Mouse (Mus musculus): ENCODE data around the gene Ppp1ca. TPM values are rescaled to one million over a fixed set of nuclear protein-coding genes. Genes with fewer than 3 reads are reported as not detected.

Gene Ppp1ca
- polyA plus RNA-seq, 1 experiment: 204 TPM

DNA sequence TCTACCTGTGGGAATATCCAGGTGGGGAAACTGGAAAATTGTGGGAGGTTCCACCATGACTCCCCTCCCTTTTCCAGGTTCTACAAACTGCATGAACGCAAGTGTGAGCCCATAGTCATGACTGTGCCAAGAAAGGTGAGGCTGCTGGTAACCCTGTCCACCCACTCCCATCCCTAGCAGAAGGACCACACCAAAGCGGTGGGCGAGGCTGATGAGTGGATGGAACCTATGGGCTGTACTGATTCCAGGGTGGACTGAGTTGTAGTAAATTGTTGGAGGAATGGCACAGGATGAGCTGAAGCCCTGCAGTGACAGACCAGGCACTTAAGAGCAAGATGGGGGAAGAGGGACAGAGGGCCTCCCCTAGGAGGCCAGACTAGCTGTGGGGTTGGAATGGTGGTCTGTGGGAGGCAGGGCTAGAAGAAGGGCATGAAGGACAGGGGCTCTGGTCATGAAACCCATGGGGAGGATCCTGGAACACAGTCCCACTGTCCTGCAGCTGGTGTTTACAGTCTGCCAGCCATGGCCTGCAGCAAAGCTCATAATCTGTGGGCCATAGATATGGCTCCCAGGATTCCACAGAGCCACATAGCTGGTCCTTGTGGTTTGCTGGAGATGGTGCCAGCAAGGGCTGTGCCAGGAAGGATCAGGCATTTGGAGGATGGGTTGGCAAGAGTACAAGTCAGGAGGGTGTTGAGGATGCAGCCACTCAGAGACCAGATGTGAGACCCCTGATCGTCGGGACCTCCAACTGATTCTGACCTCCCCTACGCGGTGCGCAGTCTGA, 39.2 kb upstream of the Ppp1ca start:
- Histone ChIP-seq H3K4me3 (replicated peaks; ENCODE audit: control insufficient read depth, low read depth, low read length) (no peak overlapping the region), H3K27ac (ENCODE audit: control insufficient read depth, insufficient read depth, low read depth, low read length, poor library complexity) (no peak overlapping the region), H3K4me1 (ENCODE audit: control insufficient read depth, insufficient read depth, low read length) (peaks cover 7% of the 10 kb centered on the region)
- WGBS: 89% methylated on average over 8 of the region's 8 CpGs
- TF ChIP-seq CTCF (IDR thresholded peaks at IDR 0.05; ENCODE audit: control insufficient read depth, insufficient read depth, low read length) (no peak), POLR2A (IDR thresholded peaks at IDR 0.05; ENCODE audit: borderline replicate concordance, control insufficient read depth, low read depth, low read length) (no peak)

DNA sequence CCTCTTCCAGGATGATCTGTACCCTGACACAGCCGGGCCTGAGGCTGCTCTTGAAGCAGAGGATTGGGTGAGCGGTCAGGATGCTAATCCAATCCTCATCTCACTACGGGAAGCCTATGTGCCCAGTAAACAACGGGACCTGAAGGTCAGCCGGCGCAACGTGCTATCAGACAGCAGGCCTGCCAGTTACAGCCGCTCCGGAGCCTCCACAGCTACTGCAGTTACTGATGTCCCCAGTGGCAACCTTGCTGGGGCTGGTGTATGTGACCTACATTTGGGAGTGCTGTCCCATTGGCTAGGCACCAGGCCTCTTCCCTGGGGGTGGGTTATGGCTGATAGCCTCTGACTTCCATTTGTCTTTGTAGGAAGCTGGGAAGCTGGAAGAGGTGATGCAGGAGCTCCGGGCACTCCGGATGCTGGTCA, 38.6 kb upstream of the Ppp1ca start, which contains the start of gene Ptprcap:
TSS of gene Ptprcap (plus strand) at position 373 of the 423 bp plus-strand sequence.
- 92% methylated on average over 11 of the region's 11 CpGs for WGBS
- no peak for TF ChIP-seq CTCF (IDR thresholded peaks at IDR 0.05; ENCODE audit: control insufficient read depth, insufficient read depth, low read length)
- no peak for TF ChIP-seq POLR2A (IDR thresholded peaks at IDR 0.05; ENCODE audit: borderline replicate concordance, control insufficient read depth, low read depth, low read length)
- Histone ChIP-seq H3K4me3 (replicated peaks; ENCODE audit: control insufficient read depth, low read depth, low read length) (no peak within 1 kb of the TSS), H3K4me1 (ENCODE audit: control insufficient read depth, insufficient read depth, low read length) (peaks cover 4% of the 10 kb centered on the region), H3K27ac (ENCODE audit: control insufficient read depth, insufficient read depth, low read depth, low read length, poor library complexity) (peak within 1 kb of the TSS; percentile 95)

DNA sequence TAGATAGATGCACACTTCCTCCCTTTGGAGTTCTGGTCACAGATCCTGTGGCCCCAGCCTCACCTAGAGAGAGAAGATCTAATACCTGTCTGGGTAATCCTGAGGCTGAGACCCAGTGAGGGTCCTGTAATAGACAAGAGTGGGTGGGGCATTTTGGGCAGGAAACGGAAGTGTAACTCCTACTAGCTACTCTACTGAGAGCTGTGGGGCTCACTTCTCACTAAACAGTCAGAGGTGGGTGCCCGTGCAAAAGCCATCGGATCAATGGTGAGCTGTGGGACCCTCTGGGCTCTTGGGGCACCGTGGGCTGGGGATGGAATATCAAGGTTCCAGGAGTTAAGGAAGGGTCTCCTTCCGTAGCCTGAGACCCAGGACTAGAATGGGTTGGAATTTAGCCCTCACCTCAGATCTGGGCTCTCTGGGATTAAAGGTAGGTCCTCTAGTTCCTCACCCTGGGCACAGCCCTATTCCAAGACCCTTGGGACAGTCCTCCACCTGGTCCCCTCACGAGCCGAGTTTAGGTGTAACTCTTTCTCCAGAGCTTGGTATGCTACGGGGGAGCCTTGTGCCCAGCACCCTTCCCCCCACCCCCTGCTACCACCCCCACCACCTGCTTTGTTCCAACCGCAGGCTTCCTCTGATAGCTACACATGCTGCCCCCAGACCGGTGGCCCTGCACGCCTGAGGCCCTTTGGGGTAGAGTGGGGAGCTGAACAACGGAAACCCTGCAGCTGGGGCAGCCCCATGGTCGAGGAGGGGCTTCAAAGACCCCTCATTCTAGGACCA, 37.2 kb upstream of the Ppp1ca start:
- peaks cover 4% of the 10 kb centered on the region for H3K4me1 ChIP-seq (ENCODE audit: control insufficient read depth, insufficient read depth, low read length)
- peak overlapping the region; percentile 95 for H3K27ac ChIP-seq (ENCODE audit: control insufficient read depth, insufficient read depth, low read depth, low read length, poor library complexity)
- peak overlapping the region; percentile 76 for H3K4me3 ChIP-seq (replicated peaks; ENCODE audit: control insufficient read depth, low read depth, low read length)
- WGBS: 5% methylated on average over 13 of the region's 13 CpGs
- TF ChIP-seq POLR2A (IDR thresholded peaks at IDR 0.05; ENCODE audit: borderline replicate concordance, control insufficient read depth, low read depth, low read length) (peak; percentile 73), CTCF (IDR thresholded peaks at IDR 0.05; ENCODE audit: control insufficient read depth, insufficient read depth, low read length) (no peak)

- WGBS: 20% methylated on average over 6 of the region's 6 CpGs
- peak overlapping the region; percentile 76 for H3K4me3 ChIP-seq (replicated peaks; ENCODE audit: control insufficient read depth, low read depth, low read length)
- peaks cover 2% of the 10 kb centered on the region for H3K4me1 ChIP-seq (ENCODE audit: control insufficient read depth, insufficient read depth, low read length)
- TF ChIP-seq CTCF (IDR thresholded peaks at IDR 0.05; ENCODE audit: control insufficient read depth, insufficient read depth, low read length): no peak
- TF ChIP-seq POLR2A (IDR thresholded peaks at IDR 0.05; ENCODE audit: borderline replicate concordance, control insufficient read depth, low read depth, low read length): peak; percentile 11; the same call in 1 of the 2 replicates
- peak overlapping the region; percentile 72 for H3K27ac ChIP-seq (ENCODE audit: control insufficient read depth, insufficient read depth, low read depth, low read length, poor library complexity)
Measured at GRCm38 (mm10) chr19:4155223-4156072, 36.4 kb upstream of the Ppp1ca start.

GRCm38 (mm10) chr19:4156073-4156579, 35.7 kb upstream of the Ppp1ca start:
- H3K27ac ChIP-seq (ENCODE audit: control insufficient read depth, insufficient read depth, low read depth, low read length, poor library complexity): peak overlapping the region; percentile 72
- peaks cover 2% of the 10 kb centered on the region for H3K4me1 ChIP-seq (ENCODE audit: control insufficient read depth, insufficient read depth, low read length)
- no peak for TF ChIP-seq CTCF (IDR thresholded peaks at IDR 0.05; ENCODE audit: control insufficient read depth, insufficient read depth, low read length)
- TF ChIP-seq POLR2A (IDR thresholded peaks at IDR 0.05; ENCODE audit: borderline replicate concordance, control insufficient read depth, low read depth, low read length): no peak; the same call in 1 of the 2 replicates
- WGBS: 47% methylated on average over 20 of the region's 20 CpGs
- peak overlapping the region; percentile 50 for H3K4me3 ChIP-seq (replicated peaks; ENCODE audit: control insufficient read depth, low read depth, low read length)

- Histone ChIP-seq H3K27ac (ENCODE audit: control insufficient read depth, insufficient read depth, low read depth, low read length, poor library complexity) (no peak overlapping the region), H3K4me1 (ENCODE audit: control insufficient read depth, insufficient read depth, low read length) (peaks cover 2% of the 10 kb centered on the region), H3K4me3 (replicated peaks; ENCODE audit: control insufficient read depth, low read depth, low read length) (no peak overlapping the region)
- TF ChIP-seq CTCF (IDR thresholded peaks at IDR 0.05; ENCODE audit: control insufficient read depth, insufficient read depth, low read length) (no peak), POLR2A (IDR thresholded peaks at IDR 0.05; ENCODE audit: borderline replicate concordance, control insufficient read depth, low read depth, low read length) (no peak)
- 85% methylated on average over 12 of the region's 12 CpGs for WGBS
Measured at GRCm38 (mm10) chr19:4156771-4157170, 35.1 kb upstream of the Ppp1ca start.

DNA sequence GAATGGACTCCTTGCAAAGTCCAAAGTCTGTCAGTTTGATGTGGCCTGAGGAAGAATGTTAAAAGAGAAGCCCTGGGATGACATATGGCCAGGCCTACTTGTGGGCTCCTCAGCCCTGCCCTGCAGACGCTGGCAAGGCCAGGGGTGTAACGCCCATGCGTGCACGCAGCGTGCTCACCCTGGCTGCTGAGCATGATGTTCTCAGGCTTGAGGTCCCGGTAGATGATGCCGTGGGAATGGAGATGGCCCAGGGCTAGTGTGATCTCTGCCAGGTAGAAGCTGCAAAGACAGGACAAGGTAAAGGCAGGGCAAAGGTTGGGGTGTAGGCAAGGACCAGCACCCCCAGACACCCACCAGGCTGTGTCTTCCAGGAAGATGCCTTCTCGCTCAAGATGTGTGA, 32.8 kb upstream of the Ppp1ca start:
- WGBS: 90% methylated on average over 8 of the region's 8 CpGs
- TF ChIP-seq CTCF (IDR thresholded peaks at IDR 0.05; ENCODE audit: control insufficient read depth, insufficient read depth, low read length): no peak
- no peak for TF ChIP-seq POLR2A (IDR thresholded peaks at IDR 0.05; ENCODE audit: borderline replicate concordance, control insufficient read depth, low read depth, low read length)
- Histone ChIP-seq H3K4me1 (ENCODE audit: control insufficient read depth, insufficient read depth, low read length) (peaks cover 2% of the 10 kb centered on the region), H3K27ac (ENCODE audit: control insufficient read depth, insufficient read depth, low read depth, low read length, poor library complexity) (no peak overlapping the region), H3K4me3 (replicated peaks; ENCODE audit: control insufficient read depth, low read depth, low read length) (no peak overlapping the region)
